Mouse (Mus musculus) adrenal gland, postnatal 36 days (tissue): Measurements from ENCODE around the gene Fbxo46. TPM values are rescaled to one million over a fixed set of nuclear protein-coding genes. Genes with fewer than 3 reads are reported as not detected.

ENCODE experiments used
- DNase-seq, 2 experiments: peaks; one replicate each; pipeline ENCODE4 v3.0.0; 2021; ENCODE audit warnings: mixed read lengths in 1 of 2
- total RNA-seq, 2 experiments: library from RNA; stranded (reverse); gene quantifications; 2 replicates each; pipeline ENCODE4 v1.2.3; 2021

The Fbxo46 gene
- total RNA-seq, 2 experiments from 2014 or later = 11.5 to 13.1 TPM

DNA sequence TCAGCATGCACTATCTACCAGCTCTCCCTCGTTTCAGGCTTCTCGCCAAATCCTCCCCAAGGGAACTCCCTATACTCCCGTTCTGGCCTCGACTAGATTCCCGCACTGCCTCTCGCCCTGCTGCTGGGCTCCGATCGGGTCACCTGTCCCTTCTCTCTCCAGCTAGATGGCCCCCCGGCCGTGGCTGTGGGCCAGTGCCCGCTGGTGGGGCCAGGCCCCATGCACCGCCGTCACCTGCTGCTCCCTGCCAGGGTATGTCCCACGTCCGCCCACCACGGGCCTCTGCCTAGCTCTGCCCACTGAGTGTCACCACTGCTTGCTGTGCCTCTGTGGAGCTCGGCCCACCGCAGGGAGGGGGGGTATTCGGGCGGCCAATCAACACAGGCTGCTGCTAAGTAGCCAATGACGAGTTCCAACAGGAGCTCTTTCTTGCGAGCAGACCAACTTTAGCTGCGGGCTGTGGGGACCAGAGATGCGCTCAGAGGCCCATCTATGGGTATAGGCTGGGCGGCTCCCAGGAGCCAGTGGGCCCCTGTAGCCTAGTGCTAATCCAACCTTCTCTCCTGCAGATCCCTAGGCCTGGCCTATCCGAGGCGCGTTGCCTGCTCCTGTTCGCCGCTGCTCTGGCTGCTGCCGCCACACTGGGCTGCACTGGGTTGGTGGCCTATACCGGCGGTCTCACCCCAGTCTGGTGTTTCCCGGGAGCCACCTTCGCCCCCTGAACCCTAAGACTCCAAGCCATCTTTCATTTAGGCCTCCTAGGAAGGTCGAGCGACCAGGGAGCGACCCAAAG is 27.1 kb upstream of the Fbxo46 start:
- peak; percentile 71 to 78 for DNase-seq

- DNase-seq = peak; percentile 92 to 94
Measured at GRCm38 (mm10) chr7:19093174-19093521, 26.5 kb upstream of the Fbxo46 start.

- peak; percentile 99 for DNase-seq
Measured at GRCm38 (mm10) chr7:19093537-19094385, 25.9 kb upstream of the Fbxo46 start.

DNA sequence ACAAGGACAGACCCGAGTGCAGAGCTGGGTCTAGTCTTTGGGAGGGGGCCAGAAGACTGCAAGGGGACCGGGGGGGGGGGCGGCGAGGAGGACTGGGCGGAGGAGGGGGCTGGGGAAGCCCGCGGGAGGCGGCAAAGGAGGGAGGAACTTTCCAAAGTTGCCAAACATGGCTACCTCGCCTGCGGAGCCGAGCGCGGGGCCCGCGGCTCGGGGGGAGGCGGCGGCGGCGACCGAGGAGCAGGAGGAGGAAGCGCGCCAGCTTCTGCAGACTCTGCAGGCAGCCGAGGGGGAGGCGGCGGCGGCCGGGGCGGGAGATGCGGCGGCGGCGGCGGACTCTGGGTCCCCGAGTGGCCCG is 25.2 kb upstream of the Fbxo46 start, which contains the start of gene Six5:
TSS of gene Six5 (plus strand) at position 124 of the 355 bp plus-strand sequence.
- DNase-seq = peak; percentile 64 to 74

GRCm38 (mm10) chr7:19094826-19095750 is 24.6 kb upstream of the Fbxo46 start:
- peak; percentile 67 to 77 for DNase-seq

DNA sequence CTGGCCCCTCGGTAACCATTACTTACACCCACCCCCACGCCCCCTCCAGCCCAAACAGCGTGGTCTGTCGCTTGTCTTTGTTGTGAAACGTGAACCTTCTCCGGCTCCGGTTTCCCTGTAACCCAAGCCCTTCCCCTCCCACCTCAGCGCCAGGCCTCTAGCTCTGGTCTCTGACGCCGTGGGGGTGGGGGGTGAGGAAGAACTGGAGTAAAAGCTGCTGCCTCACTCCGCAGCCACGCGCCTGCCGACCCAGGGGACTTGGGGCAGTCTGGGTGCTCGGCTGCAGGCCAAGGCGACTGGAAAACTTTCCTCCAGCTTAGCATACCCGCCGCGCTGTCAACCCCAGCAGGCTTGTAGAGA is 23.9 kb upstream of the Fbxo46 start:
- peak; percentile 76 to 91 for DNase-seq

DNA sequence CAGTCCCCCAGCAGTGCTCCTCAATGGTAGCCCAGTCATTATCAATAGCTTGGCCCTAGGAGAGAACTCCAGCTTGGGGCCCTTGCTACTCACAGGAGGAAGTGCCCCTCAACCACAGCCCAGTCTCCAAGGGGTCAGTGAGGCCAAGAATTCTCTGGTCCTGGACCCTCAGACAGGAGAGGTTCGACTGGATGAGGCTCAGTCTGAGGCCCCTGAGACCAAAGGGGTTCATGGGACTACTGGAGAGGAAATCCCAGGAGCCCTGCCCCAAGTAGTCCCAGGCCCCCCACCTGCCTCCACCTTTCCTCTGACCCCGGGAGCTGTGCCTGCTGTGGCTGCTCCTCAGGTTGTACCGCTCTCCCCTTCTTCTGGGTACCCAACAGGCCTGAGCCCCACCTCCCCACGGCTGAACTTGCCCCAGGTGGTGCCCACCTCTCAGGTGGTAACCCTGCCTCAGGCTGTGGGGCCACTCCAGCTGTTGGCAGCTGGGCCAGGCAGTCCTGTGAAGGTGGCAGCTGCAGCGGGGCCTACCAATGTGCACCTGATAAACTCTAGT is 23.2 kb upstream of the Fbxo46 start:
- no peak for DNase-seq

DNA sequence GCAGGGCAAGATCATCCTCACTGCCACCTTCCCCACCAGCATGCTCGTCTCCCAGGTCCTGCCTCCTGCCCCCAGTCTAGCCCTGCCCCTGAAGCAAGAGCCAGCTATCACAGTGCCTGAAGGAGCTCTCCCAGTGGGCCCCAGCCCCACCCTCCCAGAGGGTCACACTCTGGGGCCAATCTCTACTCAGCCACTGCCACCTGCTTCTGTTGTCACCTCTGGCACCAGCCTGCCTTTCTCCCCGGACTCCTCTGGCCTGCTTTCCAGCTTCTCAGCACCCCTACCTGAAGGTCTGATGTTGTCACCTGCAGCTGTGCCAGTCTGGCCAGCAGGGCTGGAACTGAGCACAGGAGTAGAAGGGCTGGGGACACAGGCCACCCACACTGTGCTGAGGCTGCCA is 22.4 kb upstream of the Fbxo46 start:
- no peak for DNase-seq

DNA sequence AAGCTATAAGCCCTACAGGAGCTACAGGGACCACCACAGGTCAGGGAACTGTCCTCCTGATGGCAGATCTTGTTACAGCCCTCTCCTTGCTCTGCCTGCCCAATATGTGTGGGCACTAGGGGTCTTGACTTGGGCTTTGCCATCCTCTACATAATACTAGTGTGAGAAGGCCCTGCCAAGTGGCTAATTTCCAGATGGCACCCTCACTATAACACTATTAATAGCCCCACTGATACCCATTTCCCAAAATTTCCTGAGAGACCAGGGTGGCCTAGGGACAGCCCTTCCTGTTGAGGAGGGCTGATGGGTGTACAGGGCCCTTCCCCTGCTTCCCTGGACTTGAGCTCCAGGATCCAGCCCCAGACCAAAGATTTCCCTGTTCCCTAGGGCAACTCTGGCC is 21.8 kb upstream of the Fbxo46 start:
- DNase-seq = no peak

GRCm38 (mm10) chr7:19098811-19099210 is 20.8 kb upstream of the Fbxo46 start:
- no peak for DNase-seq

GRCm38 (mm10) chr7:19100290-19100689 is 19.4 kb upstream of the Fbxo46 start:
- DNase-seq = no peak

DNA sequence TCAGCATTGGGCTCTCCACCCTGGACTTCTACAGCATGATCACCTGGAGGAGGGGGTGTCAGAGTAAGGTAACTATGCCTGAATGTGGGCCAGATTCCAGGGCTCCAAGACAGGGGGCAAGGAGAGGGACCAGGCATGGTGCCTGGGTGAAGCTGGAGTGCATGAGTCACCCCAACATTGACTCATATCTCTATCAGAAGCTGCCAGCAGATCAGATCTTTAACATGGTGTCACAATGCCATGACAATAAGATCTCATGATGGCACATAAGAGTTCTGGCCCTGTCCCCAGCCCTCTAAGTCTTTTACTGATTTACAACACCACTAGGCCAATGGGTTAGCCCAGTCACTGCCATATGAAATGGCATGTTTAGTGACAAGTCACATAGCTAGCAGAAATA is 15.9 kb upstream of the Fbxo46 start:
- DNase-seq = no peak

DNA sequence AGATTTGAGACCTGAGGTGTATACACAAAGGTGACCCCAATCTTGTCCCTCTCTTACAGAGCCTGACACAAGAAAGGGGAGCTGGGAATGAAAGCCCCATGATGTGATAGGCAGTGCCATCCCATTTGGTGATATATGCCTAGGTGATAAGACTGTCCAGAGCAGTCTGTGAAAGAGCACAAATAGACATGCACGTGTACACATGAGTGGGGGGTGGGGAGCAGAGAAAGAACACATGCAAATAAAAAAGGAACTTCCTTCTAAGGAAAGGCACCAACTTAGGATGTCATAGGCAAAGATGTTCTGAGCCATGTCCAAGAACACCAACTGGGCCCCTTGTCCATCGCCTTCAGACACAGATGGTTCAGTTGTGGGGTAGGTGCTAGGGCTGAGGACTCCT is 15.2 kb upstream of the Fbxo46 start:
- DNase-seq = no peak

DNA sequence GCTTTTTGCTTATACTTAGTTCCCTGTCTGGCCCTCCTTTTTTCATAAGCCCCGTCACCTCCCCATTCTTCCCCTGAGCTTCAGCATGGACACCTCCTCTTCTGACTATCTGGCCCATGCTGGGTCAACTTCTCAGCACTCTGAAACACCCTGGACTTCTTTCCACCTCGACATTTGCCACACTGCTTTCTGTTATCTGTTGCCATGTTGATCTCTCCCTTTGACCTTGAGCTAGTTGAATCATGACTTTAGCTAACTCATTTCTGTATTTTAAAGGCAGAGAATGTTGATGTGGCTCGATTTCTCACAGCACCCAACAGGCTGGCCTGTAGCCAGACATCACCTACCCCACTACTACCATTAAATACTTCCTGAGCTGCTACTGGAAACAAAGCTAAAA is 12.2 kb upstream of the Fbxo46 start:
- peak in 1 of 2 experiments; percentile 43 for DNase-seq

- DNase-seq = peak in 1 of 2 experiments; percentile 22
Measured at GRCm38 (mm10) chr7:19109565-19109964, 10.1 kb upstream of the Fbxo46 start.

DNA sequence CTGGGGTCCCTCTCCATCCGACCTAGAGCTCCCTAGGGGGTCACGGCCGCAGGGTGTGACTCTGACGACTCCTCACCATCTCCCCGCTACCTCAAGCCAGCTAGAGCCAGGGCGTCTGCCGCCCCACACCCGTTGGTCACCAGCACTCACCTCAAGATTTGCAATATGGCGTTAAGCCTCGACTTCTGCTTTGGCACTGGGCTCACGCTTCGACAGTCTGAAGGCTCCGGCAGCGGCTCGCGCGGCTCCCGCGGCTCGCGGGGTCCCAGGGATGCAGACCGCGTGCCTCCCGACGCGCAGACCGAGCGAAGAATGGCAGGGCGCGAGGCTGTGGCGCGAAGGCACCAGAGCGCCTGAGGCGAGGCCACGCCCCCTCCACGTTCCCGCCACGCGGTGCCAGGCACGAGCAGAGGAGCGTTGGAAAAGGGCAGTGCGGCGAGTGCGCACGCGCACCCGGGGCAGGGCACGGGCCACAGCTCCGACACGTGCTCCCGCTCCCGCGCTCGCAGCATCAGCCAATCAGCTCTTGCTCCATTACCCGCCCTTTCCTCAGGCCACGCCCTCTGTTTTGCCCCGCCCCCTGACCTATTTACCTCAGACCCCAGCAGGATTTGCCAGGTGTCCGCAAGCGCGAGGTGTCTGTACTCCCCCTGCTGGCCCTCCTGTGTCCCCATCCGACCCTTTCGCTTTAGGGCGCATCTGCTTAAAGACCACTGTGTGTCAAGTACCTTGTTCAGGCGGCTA is 1.5 kb upstream of the Fbxo46 start, which contains the start of gene Gm4969:
TSS of gene Gm4969 (minus strand) at position 341 of the 744 bp plus-strand sequence.
- DNase-seq = peak; percentile 58 to 68

DNA sequence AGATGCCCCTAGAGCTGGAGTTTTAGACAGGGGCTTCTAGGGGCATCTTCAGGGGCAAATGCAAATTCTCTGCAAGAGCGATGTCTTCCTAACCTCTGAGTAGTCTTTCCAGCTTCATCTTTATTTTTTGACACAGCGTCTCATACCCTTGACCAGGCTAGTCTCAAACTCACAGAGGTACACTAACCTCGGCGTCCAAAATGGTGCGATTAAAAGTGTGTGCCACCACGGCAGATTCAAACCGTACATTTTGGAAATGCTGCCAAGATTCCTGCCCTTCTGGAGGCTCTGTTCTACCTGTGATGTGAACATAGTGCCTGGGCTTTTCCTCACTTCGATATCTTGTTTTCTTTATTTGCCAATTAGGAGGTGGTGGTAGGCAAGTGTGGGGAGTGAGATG is 576 bp upstream of the Fbxo46 start:
- DNase-seq = no peak

DNA sequence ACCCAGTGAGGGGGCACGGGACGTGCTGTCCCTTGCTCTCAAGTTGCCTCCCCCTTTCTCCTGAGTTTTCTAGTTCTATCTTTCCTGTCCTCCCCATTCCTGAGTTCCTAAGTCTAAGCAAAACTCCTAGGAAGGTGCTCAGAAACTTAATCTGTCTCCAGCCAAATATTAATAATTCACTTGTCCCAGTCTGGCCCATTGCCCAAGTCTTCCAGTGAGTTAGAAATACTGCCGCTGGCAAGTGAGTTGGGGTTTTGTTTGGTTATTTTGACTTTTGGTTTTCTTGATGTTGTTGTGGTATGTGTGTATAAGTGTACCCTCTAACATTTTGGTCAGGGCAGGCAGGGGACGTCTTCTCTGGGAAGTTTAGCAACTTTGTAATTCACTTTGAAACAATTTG is 2.0 kb downstream of the Fbxo46 start:
- peak in 1 of 2 experiments; percentile 47 for DNase-seq

GRCm38 (mm10) chr7:19124713-19125112 is 5.1 kb downstream of the Fbxo46 start:
- no peak for DNase-seq

DNA sequence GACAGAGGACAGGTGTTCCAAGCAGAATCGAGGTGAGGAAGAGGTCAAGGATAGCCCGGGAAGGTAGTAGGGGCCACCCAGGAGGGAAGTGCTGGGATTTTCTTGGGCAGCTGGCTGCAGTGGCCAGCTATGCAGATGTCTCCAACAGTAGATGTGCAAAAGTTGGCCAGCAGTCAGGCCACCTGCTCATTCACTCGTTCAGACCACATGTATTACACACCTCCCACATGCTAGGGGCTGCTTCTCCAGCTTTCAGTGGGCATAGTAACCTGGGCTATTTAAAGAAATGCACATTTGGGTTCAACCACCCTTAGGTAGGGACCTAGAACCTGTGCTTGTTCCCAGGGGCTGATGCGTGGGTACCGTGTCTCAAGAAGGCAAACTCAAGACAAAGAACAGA is 8.1 kb downstream of the Fbxo46 start:
- DNase-seq = no peak

DNA sequence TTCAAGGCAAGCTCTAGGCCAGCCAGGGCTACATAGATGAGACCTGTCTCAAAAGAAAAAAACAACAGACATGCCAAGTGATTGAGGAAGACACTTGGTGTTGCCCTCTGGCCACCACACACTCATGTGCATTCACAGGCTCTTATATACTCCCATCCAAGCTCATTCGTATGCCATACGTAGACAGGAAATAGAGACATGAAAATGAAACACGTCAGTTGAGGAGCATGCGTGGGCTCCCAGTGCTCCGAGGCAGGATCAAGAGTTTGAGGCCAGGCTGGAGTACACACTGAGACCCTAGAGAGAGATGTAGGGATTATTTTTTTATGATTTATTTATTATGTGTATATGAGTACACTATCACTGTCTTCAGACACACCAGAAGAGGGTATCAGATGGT is 9.7 kb downstream of the Fbxo46 start:
- no peak for DNase-seq
